Mouse (Mus musculus) intestine, postnatal 0 days (tissue): ENCODE measurements around the gene Zswim8. TPM values are rescaled to one million over a fixed set of nuclear protein-coding genes. Genes with fewer than 3 reads are reported as not detected.
A peak's percentile ranks its signal among the peaks of the same experiment; 100 is the strongest.

Experiments used
- ATAC-seq: fragments of 200-750 bp; cut with Nextera tagmentation; 2 replicates; pipeline ENCODE4 v1.8.0; 2017; ENCODE audit warnings: mild to moderate bottlenecking, moderate TSS enrichment, moderate library complexity
- H3K27ac ChIP-seq: fragments of 300-500 bp; sonication (generic); 2 replicates; pipeline ENCODE4 v1.5.1; 2014; ENCODE audit warnings: mild to moderate bottlenecking, low read depth, low read length, moderate library complexity
- H3K27me3 ChIP-seq: fragments of 300-500 bp; sonication (generic); replicated peaks from 2 replicates; pipeline ENCODE4 v1.6.1; 2014; ENCODE audit warnings: low read length, mixed read lengths; ENCODE audit not compliant: control insufficient read depth, insufficient read depth
- H3K36me3 ChIP-seq: fragments of 300-500 bp; sonication (generic); 2 replicates; pipeline ENCODE4 v1.6.1; 2014; ENCODE audit warnings: mild to moderate bottlenecking, moderate library complexity; ENCODE audit not compliant: control insufficient read depth, insufficient read depth
- H3K4me1 ChIP-seq: fragments of 300-500 bp; sonication (generic); replicated peaks from 2 replicates; pipeline ENCODE4 v1.6.1; 2014; ENCODE audit warnings: antibody characterized with exemption, low read length, mixed read lengths; ENCODE audit not compliant: control insufficient read depth, insufficient read depth
- H3K4me2 ChIP-seq: fragments of 300-500 bp; sonication (generic); replicated peaks from 2 replicates; pipeline ENCODE4 v1.6.1; 2014; ENCODE audit warnings: low read depth, mild to moderate bottlenecking, moderate library complexity
- H3K4me3 ChIP-seq: fragments of 300-500 bp; sonication (generic); 2 replicates; pipeline ENCODE4 v1.5.1; 2014; ENCODE audit warnings: low read depth, low read length
- H3K9ac ChIP-seq: fragments of 300-500 bp; sonication (generic); 2 replicates; pipeline ENCODE4 v1.6.1; 2014; ENCODE audit warnings: mild to moderate bottlenecking, low read depth, low read length
- H3K9me3 ChIP-seq: fragments of 300-500 bp; sonication (generic); 2 replicates; pipeline ENCODE4 v1.6.1; 2016; ENCODE audit warnings: mixed run types; ENCODE audit not compliant: control insufficient read depth
- CTCF ChIP-seq: sonication (generic); IDR thresholded peaks from 2 replicates; pipeline ENCODE4 v1.5.1; 2016; ENCODE audit warnings: low read depth, mild to moderate bottlenecking, control low read depth, antibody characterized with exemption, moderate library complexity
- WGBS: fragments of 180-500 bp; shearing (Covaris S2); extraction: QIAGEN DNeasy Blood & Tissue Kit; methylation state at CpG from one replicate; pipeline ENCODE4 v1.1.7; 2014; 5-methylcytosine and 5-hydroxymethylcytosine counted together
- polyA plus RNA-seq: library from polyadenylated mRNA; unstranded; fragments of >200 nt; fragmentation: Nextera tagmentation; extraction: Ambion mirVana; gene quantifications from 2 replicates; pipeline ENCODE4 v1.2.1, GENCODE M21; 2015

Zswim8 gene
- polyA plus RNA-seq, 1 experiment from 2014 or later = 15.0 TPM

DNA sequence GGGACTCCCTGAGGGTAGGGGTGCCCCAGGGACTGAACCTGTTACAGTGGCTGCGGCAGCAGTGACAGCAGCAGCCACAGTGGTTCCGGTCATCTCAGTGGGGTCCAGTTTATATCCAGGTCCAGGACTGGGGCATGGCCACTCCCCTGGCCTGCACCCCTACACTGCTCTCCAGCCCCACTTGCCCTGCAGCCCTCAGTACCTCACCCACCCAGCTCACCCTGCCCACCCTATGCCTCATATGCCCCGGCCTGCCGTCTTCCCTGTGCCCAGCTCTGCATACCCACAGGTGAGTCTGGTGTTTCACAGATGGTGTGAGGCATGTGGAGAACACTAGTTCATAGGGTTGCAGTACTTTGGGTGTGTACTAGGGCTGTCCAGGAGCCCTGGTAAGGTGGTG lies 14.0 kb downstream of the Zswim8 start:
- Histone ChIP-seq H3K4me1 (0 out of 2 replicates have a peak, but pooled peaks cover 7% of the 10 kb centered on the region), H3K36me3 (peaks cover 91% of the 10 kb centered on the region), H3K27ac (no peak overlapping the region), H3K9ac (no peak overlapping the region), H3K27me3 (no peaks in the 10 kb centered on the region), H3K4me3 (no peak overlapping the region), H3K4me2 (no peak overlapping the region), H3K9me3 (no peaks in the 10 kb centered on the region)
- TF ChIP-seq CTCF = no peak
- 90% methylated on average over 4 of the region's 4 CpGs for WGBS
- ATAC-seq = no peak

DNA sequence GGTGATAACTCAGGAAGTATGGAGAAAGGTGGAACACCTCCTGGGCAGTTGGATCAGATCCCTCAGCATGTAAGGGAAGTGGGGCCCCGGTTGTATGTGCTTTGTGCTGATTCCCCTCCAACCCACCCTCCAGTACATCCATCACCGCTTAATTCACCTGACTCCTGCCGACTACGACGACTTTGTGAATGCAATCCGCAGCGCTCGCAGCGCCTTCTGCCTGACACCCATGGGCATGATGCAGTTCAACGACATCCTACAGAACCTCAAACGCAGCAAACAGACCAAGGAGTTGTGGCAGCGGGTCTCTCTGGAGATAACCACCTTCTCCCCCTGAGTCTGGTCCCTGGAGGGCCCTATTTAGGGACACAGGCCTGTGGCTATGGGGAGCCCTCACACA lies 15.7 kb downstream of the Zswim8 start:
- Histone ChIP-seq H3K27ac (no peak overlapping the region), H3K4me3 (no peak overlapping the region), H3K4me2 (no peak overlapping the region), H3K4me1 (0 out of 2 replicates have a peak, but pooled peaks cover 7% of the 10 kb centered on the region), H3K9me3 (no peaks in the 10 kb centered on the region), H3K27me3 (no peaks in the 10 kb centered on the region), H3K9ac (no peak overlapping the region), H3K36me3 (peaks cover 90% of the 10 kb centered on the region)
- 92% methylated on average over 12 of the region's 12 CpGs for WGBS
- no peak for ATAC-seq
- no peak for TF ChIP-seq CTCF

DNA sequence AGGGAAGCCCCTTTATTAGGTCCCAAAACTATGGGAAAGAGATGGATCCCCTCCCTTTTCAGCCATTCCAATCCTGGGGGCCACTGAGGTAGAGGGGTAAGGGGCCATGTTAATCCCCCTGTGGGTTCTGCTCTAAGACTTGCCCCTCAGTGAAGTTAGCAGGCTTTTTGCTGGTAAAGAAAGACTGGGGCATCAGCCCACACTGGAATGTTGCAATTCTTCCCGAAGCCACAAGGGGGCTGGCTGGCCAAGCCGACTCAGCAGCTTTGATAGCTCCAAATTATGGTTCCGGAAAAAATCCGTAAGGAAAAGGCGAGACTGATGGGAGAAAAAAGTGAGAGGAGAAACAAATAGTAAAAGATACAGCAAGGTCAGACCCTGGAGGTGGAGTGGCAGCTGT lies 16.7 kb downstream of the Zswim8 start:
- no peaks in the 10 kb centered on the region for H3K9me3 ChIP-seq
- 0 out of 2 replicates have a peak, but pooled peaks cover 7% of the 10 kb centered on the region for H3K4me1 ChIP-seq
- no peak for ATAC-seq
- no peak overlapping the region for H3K4me3 ChIP-seq
- no peak overlapping the region for H3K9ac ChIP-seq
- H3K36me3 ChIP-seq = peaks cover 92% of the 10 kb centered on the region
- WGBS = 12% methylated on average over 5 of the region's 5 CpGs
- peak; percentile 89 for TF ChIP-seq CTCF
- H3K27ac ChIP-seq = no peak overlapping the region; the same call in 1 of the 2 replicates
- no peak overlapping the region for H3K4me2 ChIP-seq
- H3K27me3 ChIP-seq = no peaks in the 10 kb centered on the region

DNA sequence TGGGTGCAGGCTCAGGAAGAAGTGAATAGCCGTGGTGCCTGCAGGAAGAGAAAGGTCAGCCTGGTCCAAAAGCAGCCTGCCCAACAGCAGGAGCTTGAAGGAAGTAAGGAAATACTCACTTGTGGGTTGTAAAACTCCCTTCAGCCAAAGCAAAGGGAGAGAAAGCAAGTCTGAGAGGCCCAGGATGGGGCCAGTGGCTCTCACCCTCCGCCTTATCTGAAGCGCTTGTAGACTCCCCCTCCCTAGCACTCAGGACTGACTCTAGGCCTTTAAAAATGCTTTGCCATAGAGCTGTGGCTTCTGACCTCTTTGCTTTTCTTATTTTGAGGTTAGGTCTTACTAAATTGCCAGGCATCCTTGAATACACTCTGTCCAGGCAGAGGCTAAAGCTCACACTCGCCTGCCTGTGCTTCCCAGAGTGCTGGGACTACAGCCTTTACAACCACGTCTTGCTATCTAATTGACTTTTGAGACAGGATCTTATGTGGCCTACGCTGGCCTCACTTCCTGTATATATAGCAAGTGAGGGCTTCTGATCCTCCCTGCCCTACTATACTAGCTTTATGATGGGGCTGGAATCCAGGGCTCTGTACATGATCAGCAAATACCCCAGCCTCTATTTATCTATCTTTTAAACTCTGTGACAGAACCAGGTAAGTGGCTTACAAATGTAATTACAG lies 18.4 kb downstream of the Zswim8 start:
- Histone ChIP-seq H3K36me3 (peaks cover 93% of the 10 kb centered on the region), H3K4me2 (peak overlapping the region; percentile 27; the same call in 1 of the 2 replicates), H3K27me3 (no peaks in the 10 kb centered on the region), H3K4me3 (no peak overlapping the region), H3K27ac (peak overlapping the region; percentile 79), H3K4me1 (0 out of 2 replicates have a peak, but pooled peaks cover 7% of the 10 kb centered on the region), H3K9me3 (no peaks in the 10 kb centered on the region), H3K9ac (no peak overlapping the region)
- TF ChIP-seq CTCF = no peak
- WGBS = 33% methylated on average over 6 of the region's 6 CpGs
- ATAC-seq = peak; percentile 83

DNA sequence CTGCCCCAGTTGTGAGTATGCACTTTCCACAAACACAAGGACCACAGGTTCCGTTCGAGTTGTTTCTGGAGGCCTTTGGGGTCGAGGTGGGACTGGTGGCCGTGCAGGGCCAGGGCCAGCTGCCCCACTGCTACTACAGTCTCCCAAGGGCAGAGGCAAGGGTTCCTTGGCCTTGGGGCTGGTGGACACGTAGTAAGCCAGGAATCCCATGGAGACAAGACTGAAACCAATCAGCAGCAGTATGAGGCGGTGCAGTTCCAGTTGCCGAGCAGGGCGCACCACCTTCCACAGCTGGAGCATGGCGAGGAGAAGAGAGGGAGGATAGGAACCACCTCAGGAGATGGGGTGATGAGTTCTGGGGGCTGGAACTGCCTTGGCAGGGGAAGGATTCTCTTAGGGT lies 22.5 kb downstream of the Zswim8 start:
- Histone ChIP-seq H3K27me3 (no peaks in the 10 kb centered on the region), H3K4me3 (no peak overlapping the region), H3K27ac (no peak overlapping the region), H3K4me2 (no peak overlapping the region), H3K9me3 (no peaks in the 10 kb centered on the region), H3K9ac (no peak overlapping the region), H3K4me1 (peaks cover 7% of the 10 kb centered on the region; the same call in 1 of the 2 replicates), H3K36me3 (peaks cover 67% of the 10 kb centered on the region)
- ATAC-seq = no peak
- WGBS = 93% methylated on average over 9 of the region's 9 CpGs
- no peak for TF ChIP-seq CTCF

DNA sequence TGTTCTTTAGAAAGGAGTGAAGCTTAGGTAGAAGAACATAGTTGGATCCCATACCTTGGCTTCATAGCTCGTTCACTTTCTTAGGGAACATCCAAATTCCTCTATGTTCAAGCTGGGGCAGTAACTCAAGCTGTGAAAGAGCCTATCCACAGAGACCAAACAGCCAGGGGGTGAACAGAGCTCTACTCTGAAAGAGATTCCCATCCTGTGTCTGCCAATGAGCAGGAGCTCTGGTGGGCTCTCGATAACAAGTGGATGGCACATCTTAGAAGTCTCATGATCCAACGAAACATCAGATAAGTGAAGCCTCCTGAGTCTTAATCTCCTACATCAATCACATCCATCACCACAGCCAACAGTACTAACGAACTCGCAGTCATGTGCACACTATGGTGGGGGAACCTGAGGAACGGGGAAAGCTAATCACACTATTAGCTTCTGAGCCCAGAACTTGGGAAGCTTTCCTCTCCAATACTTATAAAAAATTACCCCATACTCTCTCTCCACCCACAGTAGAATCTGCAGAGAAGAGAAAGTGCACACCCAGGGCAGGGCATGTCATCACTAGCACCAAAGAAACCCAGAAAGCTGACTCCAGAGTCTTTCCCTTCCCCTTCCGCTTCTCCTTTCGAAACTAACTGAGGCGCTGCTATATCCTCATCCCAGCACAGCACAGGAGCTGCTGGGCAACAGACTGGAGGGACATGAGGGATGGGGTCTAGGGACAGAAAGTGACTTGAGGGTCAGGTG lies 23.7 kb downstream of the Zswim8 start:
- TF ChIP-seq CTCF = no peak
- peaks cover 57% of the 10 kb centered on the region for H3K36me3 ChIP-seq
- H3K27ac ChIP-seq = no peak overlapping the region
- no peak overlapping the region for H3K4me2 ChIP-seq
- no peaks in the 10 kb centered on the region for H3K9me3 ChIP-seq
- H3K27me3 ChIP-seq = no peaks in the 10 kb centered on the region
- no peak overlapping the region for H3K4me3 ChIP-seq
- 86% methylated on average over 9 of the region's 9 CpGs for WGBS
- no peak overlapping the region for H3K9ac ChIP-seq
- peaks cover 3% of the 10 kb centered on the region; the same call in 1 of the 2 replicates for H3K4me1 ChIP-seq
- ATAC-seq = no peak
